In genomic region chr7:100159105-100159841, GRCm38 (mm10) we compare ENCODE assay signal across 8 mouse cellular contexts. TPM values are rescaled to one million over a fixed set of nuclear protein-coding genes. Genes with fewer than 3 reads are reported as not detected.
DNase-seq lines count a peak whose midpoint lies in the region; ATAC-seq lines count a peak whose summit lies in the region.

Gene Lipt2 (plus strand): TSS chr7:100159277.

- no peaks in the 10 kb centered on the region for H3K79me2 ChIP-seq in macrophage (ENCODE audit: inconsistent target)

- H3K4me2 ChIP-seq in hindbrain, embryonic 16.5 days (ENCODE audit: low read length): peak within 1 kb of the TSS; percentile 85

- peaks cover 3% of the 10 kb centered on the region; the same call in 1 of the 2 replicates for H3K27me3 ChIP-seq in hindbrain, embryonic 16.5 days (replicated peaks; ENCODE audit: control insufficient read depth, insufficient read depth, low read length)

- H3K4me1 ChIP-seq in hindbrain, embryonic 16.5 days (ENCODE audit: control insufficient read depth, insufficient read depth, low read depth, low read length): peaks cover 4% of the 10 kb centered on the region

- peak within 1 kb of the TSS; percentile 93 for H3K9ac ChIP-seq in hindbrain, embryonic 16.5 days (ENCODE audit: low read depth, low read length)

- peak; percentile 98 for ATAC-seq in hindbrain, embryonic 16.5 days

- peak within 1 kb of the TSS; percentile 85 for H3K4me3 ChIP-seq in hindbrain, embryonic 16.5 days (ENCODE audit: low read length)
- peak within 1 kb of the TSS; percentile 20 for H3K4me3 ChIP-seq in macrophage (ENCODE audit: inconsistent target)

- DNase-seq in T-cell, adult 2 months (ENCODE audit: low spot score): peak; percentile 88
- DNase-seq in cerebellum, postnatal 36 days: peak; percentile 89 to 92
- DNase-seq in gastrocnemius, adult 18-20 months (ENCODE audit: low spot score): peak; percentile 94
- DNase-seq in left cerebral cortex, adult 18-20 months (ENCODE audit: low spot score in 2 of 2): peak; percentile 85 to 95
- DNase-seq in right cerebral cortex, adult 18-20 months: peak; percentile 94
- peak; percentile 70 for DNase-seq in urinary bladder, postnatal 10 days (ENCODE audit: low spot score)

- WGBS in hindbrain, embryonic 16.5 days: 0% methylated on average over 57 of the region's 78 CpGs
- under 1% methylated on average over 77 of the region's 78 CpGs for WGBS in macrophage (ENCODE audit: missing documents)

- peak within 1 kb of the TSS; percentile 96 for H3K27ac ChIP-seq in hindbrain, embryonic 16.5 days (ENCODE audit: low read depth, low read length)
- no peak within 1 kb of the TSS for H3K27ac ChIP-seq in macrophage

- H3K36me3 ChIP-seq in hindbrain, embryonic 16.5 days (ENCODE audit: control insufficient read depth, insufficient read depth, low read length): no peaks in the 10 kb centered on the region
- no peaks in the 10 kb centered on the region for H3K36me3 ChIP-seq in macrophage (ENCODE audit: inconsistent target)

- H3K9me3 ChIP-seq in hindbrain, embryonic 16.5 days (ENCODE audit: control insufficient read depth, low read length): no peaks in the 10 kb centered on the region

RNA-seq across cellular contexts. Expression of gene Lipt2, which starts in this region (rescaled TPM):
- 1 to 10 TPM; 3.9 to 4.3 TPM for total RNA-seq in gastrocnemius, adult 18-20 months (2021)
- polyA plus RNA-seq in hindbrain, embryonic 16.5 days (2015; fragmentation: Nextera tagmentation; extraction: Ambion mirVana): 18.3 and 19.5 TPM in 2 replicates
- total RNA-seq in left cerebral cortex, adult 18-20 months (2021): 1 to 10 TPM; 4.7 to 5.4 TPM
- total RNA-seq in macrophage (2018; cell fraction: chromatin; rRNA removed): 1 to 10 TPM in 2 of 26 experiments, under 1 TPM in 10, not detected in 14; 0.42 to 2.0 (median 0.72) TPM
- total RNA-seq in macrophage (2018; cell fraction: cytosol; rRNA removed): 1 to 10 TPM in 21 of 26 experiments, under 1 TPM in 5; 0.33 to 3.7 (median 1.8) TPM
- 1 to 10 TPM in 8 of 26 experiments, under 1 TPM in 10, not detected in 8; 0.35 to 2.5 (median 0.73) TPM for total RNA-seq in macrophage (2018; cell fraction: nucleus; rRNA removed)
- 2.6 to 6.6 TPM (median 5.7 TPM) in 3 replicates for polyA plus RNA-seq in macrophage (2018)
